Mouse (Mus musculus) ES-Bruce4 (cell line): ENCODE measurements around the gene Ascl4.

Experiments
- CTCF ChIP-seq: IDR thresholded peaks from one replicate; pipeline ENCODE4 v1.8.1; 2011; ENCODE audit warnings: low read depth, low read length
- POLR2A ChIP-seq: IDR thresholded peaks from one replicate; pipeline ENCODE4 v1.8.1; 2011; ENCODE audit warnings: low read length; ENCODE audit not compliant: insufficient read depth

- TF ChIP-seq CTCF (no peak), POLR2A (no peak)
Observed at GRCm38 (mm10) chr10:85929962-85930361, 2.5 kb downstream of the Ascl4 start.
